Comparison of ENCODE assay signal across 13 mouse cellular contexts in the genomic region with DNA sequence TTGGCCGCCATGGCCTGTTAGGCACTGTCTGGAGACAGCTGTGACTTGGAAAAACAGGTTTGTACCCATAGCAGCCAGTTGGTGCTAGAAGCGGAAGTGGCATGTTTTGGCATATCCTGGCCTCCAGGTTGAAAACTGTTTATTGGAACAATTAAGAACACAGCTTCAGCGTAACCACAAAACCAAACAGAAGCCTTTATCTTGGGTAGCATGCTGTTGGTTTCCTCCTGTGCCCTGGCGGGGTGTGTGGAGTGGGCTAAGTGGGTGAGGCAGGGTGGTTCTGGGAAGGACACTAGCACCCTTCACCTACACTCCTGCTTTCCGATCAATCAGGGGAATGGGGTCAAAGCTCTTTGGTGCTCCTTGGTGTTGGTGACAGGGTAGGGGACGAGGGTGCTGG.
DNase-seq lines count a peak whose midpoint lies in the region; ATAC-seq and TF ChIP-seq lines count a peak whose summit lies in the region.
"Had no signal": no experiment of that assay in that cellular context is flagged by ENCODE, and none has a peak within 500 bp of the region (broad histone marks: within the 10 kb centered on the region; RNA-seq: fewer than 3 reads in every experiment).

No protein-coding gene starts in this region.

- no peaks in the 10 kb centered on the region for H3K36me3 ChIP-seq in liver, embryonic 12.5 days
- no peaks in the 10 kb centered on the region for H3K36me3 ChIP-seq in stomach, postnatal 0 days (ENCODE audit: control insufficient read depth, insufficient read depth, low read length)
- no peaks in the 10 kb centered on the region for H3K36me3 ChIP-seq in forebrain, embryonic 15.5 days

- no peak for TF ChIP-seq CTCF in stomach, postnatal 0 days (IDR thresholded peaks at IDR 0.05; ENCODE audit: low read depth)

- H3K27ac ChIP-seq in liver, embryonic 12.5 days = peak overlapping the region; percentile 68
- H3K27ac ChIP-seq in stomach, postnatal 0 days (replicated peaks) = peak overlapping the region; percentile 82
- no peak overlapping the region for H3K27ac ChIP-seq in forebrain, embryonic 15.5 days (replicated peaks)
- H3K27ac ChIP-seq: kidney, postnatal 0 days had no signal

- no peak overlapping the region for H3K9ac ChIP-seq in liver, embryonic 12.5 days
- H3K9ac ChIP-seq in stomach, postnatal 0 days (ENCODE audit: low read length) = no peak overlapping the region
- no peak overlapping the region for H3K9ac ChIP-seq in forebrain, embryonic 15.5 days (replicated peaks)

- intact Hi-C loops in left cerebral cortex, postnatal 25 days (cut with DNase I) = no loop called here

- no peak for TF ChIP-seq EP300 in stomach, postnatal 0 days (optimal IDR thresholded peaks at IDR 0.05)

- no peaks in the 10 kb centered on the region for H3K9me3 ChIP-seq in liver, embryonic 12.5 days (replicated peaks)
- H3K9me3 ChIP-seq in stomach, postnatal 0 days (ENCODE audit: control insufficient read depth, low read length) = no peaks in the 10 kb centered on the region
- H3K9me3 ChIP-seq in forebrain, embryonic 15.5 days = no peaks in the 10 kb centered on the region

- H3K4me3 ChIP-seq in liver, embryonic 12.5 days = no peak overlapping the region
- H3K4me3 ChIP-seq in stomach, postnatal 0 days (ENCODE audit: low read depth, low read length) = no peak overlapping the region
- no peak overlapping the region for H3K4me3 ChIP-seq in forebrain, embryonic 15.5 days

- no peak overlapping the region for H3K4me2 ChIP-seq in liver, embryonic 12.5 days
- no peak overlapping the region for H3K4me2 ChIP-seq in stomach, postnatal 0 days (replicated peaks; ENCODE audit: low read depth)
- no peak overlapping the region for H3K4me2 ChIP-seq in forebrain, embryonic 15.5 days (replicated peaks)

- H3K27me3 ChIP-seq in liver, embryonic 12.5 days (replicated peaks) = no peaks in the 10 kb centered on the region
- no peaks in the 10 kb centered on the region for H3K27me3 ChIP-seq in stomach, postnatal 0 days (ENCODE audit: control insufficient read depth, insufficient read depth, low read length)
- no peaks in the 10 kb centered on the region for H3K27me3 ChIP-seq in forebrain, embryonic 15.5 days
- H3K27me3 ChIP-seq: Patski had no signal

- peak; percentile 75 for ATAC-seq in liver, embryonic 12.5 days
- peak; percentile 56 for ATAC-seq in stomach, postnatal 0 days (ENCODE audit: low FRiP score, low TSS enrichment)
- ATAC-seq in forebrain, embryonic 15.5 days (replicated peaks) = no peak
- ATAC-seq: Patski had no signal

- peaks cover 81% of the 10 kb centered on the region for H3K4me1 ChIP-seq in liver, embryonic 12.5 days
- peaks cover 17% of the 10 kb centered on the region for H3K4me1 ChIP-seq in stomach, postnatal 0 days (replicated peaks; ENCODE audit: control insufficient read depth, insufficient read depth)
- peaks cover 13% of the 10 kb centered on the region for H3K4me1 ChIP-seq in forebrain, embryonic 15.5 days

- DNase-seq in heart, adult 11 months = peak; percentile 85
- DNase-seq in heart, adult 9 months (ENCODE audit: low spot score in 2 of 2) = no peak
- DNase-seq in thymus, postnatal 0 days (ENCODE audit: low spot score) = peak; percentile 69
- no peak for DNase-seq in thymus, adult 18-20 months
- DNase-seq in stomach, postnatal 0 days (ENCODE audit: low spot score) = peak; percentile 66
- no peak for DNase-seq in left cerebral cortex, postnatal 25 days (ENCODE audit: low spot score in 2 of 2)
- DNase-seq: adrenal gland, postnatal 25 days; heart, postnatal 14 days; lung, postnatal 4 days had no signal

- WGBS in liver, embryonic 12.5 days (ENCODE audit: insufficient replicate concordance) = 25% methylated on average over 6 of the region's 6 CpGs
- 66% methylated on average over 6 of the region's 6 CpGs for WGBS in stomach, postnatal 0 days
- 92% methylated on average over 6 of the region's 6 CpGs for WGBS in forebrain, embryonic 15.5 days

Comparison
In these comparisons a context has a peak if more than half of its experiments do, and no peak if none do; other contexts are left out.
1. DNase-seq: peak in heart, adult 11 months (single experiment), thymus, postnatal 0 days (single experiment) and stomach, postnatal 0 days (single experiment); none in heart, adult 9 months (0 of 2), thymus, adult 18-20 months (0 of 2) and left cerebral cortex, postnatal 25 days (0 of 2).